Mouse (Mus musculus) gastrocnemius, postnatal 36 days (tissue): ENCODE measurements around the gene Rcan3. TPM values are rescaled to one million over a fixed set of nuclear protein-coding genes. Genes with fewer than 3 reads are reported as not detected.

Source experiments
- DNase-seq, 2 experiments: peaks; one replicate each; pipeline ENCODE4 v3.0.0; 2022
- intact Hi-C: fragments of 180-260 bp; cut with DNase I; formaldehyde crosslinking; loops from one replicate; pipeline ENCODE4 v1.15.1; 2025
- total RNA-seq, 2 experiments: library from RNA; stranded (reverse); gene quantifications; 2 replicates each; pipeline ENCODE4 v1.2.3; 2021

The Rcan3 gene
- total RNA-seq, 2 experiments from 2014 or later: 3.2 to 4.0 TPM

DNA sequence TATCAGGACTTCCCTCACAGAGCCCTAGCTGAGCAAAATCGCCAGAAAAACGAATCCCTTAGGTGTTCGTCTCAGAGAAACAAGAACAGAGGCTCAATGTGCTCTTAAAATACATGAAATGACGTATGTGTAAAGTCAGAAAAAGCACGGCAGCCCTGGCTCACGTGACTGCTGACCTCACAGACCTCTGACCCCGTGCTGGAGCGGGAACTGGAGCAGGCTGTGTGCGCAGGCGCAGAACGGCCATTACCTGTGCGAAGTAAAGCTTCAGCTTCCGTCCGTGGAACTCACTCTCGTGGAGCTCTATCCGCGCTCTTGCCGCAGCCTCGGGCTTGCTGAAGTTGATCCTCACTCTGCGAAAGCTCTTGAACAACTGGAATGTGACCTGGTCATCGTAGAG, 13.7 kb downstream of the Rcan3 start:
- intact Hi-C loops: no loop called here
- DNase-seq: no peak

DNA sequence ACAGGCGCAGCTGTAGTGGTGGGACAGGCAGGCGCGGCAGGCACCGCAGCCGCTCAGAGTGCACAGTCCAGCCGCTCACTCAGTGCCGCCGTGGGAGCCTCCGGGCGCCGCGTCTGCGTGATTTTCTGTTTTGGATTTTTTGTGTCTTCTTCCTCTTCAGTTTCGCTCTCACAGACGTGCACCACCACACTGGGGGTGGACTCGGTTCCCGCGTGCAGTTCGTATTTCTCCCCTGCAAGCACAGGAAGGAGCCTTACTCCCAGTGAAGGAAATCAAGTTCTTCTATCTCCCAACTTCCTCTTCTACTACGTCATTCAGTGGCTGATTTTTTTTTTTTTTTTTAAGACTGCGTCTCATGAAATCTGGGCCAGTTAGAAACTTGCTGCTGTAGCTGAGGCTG, 17.3 kb downstream of the Rcan3 start:
- no peak for DNase-seq
- intact Hi-C loops: no loop called here

DNA sequence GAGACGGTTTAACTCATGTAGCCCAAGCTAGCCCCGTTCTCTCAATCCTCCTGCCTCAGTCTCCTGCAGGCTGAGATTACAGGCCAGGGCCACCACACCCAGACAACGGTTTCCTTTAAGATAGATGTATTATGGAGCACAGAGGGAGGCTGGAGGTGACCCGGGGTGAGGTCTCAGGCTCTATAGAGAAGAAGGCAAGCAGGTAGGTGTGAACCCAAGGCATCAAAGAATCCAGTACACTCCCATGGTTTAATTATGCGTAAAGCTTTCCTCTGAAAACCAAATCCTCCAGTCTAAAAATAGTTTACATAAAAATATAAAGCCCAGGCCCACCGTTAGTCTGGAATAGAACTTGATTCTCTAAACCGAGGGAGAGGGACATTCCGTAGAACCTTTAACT, 20.2 kb downstream of the Rcan3 start:
- intact Hi-C loops: loop anchor here (5.0 kb wide), 1 partner anchor 51 kb away; no protein-coding TSS in a partner anchor
- no peak for DNase-seq

DNA sequence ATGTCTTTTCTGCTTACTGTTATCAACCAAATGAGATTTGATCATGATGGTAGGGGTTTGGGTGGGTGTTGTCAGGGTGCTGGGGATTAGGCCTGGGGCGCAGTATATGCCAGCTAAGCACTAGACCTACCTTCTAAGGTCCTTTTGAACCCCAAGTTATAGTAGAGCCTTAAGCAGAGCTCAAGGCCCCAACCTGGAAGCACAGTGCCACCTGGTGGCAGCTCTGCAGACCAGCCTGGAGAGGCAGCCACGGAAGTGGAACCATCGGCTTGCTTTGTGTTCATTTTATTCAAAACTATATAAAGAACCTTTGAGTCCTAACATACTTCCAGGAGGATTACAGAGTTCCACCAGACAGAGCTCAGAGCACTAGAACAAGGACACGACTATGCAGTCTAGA, 22.0 kb downstream of the Rcan3 start:
- DNase-seq: peak in 1 of 2 experiments; percentile 19
- intact Hi-C loops: loop anchor here (2.0 to 5.0 kb wide), 2 partner anchors 29 to 49 kb away; no protein-coding TSS in a partner anchor

DNA sequence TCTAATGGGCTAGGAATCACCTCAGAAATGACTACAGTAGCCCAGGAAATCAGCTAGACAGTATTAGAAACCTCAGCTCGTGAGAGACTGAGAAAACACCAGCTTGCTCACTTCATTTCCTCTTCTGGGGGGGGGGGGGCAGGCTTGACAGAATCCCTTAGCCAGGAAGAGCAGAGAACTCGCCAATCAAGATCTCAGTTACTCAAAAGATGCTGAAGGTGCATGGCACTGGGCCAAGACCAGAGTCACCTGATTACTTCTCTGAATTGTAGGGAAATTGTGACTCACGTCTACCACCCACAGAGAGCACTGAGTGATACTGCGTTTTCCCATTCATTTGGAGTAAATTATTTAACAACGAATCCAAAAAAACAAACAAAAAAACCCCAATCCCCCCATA, 27.5 kb downstream of the Rcan3 start:
- intact Hi-C loops: no loop called here

DNA sequence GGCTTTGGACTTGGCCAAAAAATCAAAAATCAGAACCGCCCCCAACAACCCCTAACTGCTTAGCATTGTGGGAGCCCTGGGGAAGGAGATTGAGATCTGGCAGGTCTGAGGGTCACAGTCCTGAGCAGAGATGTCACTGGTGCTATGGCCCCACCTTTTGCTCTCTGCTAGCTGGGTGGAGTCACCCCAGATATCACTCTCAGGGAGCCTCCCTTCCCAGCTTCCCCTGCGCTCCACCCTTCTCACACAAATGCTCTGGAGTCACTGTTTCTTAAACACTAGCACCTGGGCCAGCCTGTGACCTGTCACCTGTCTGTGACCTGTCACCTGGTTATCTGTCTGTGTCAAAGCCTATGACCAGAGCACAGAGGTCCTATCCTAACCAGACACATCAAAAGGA, 28.7 kb downstream of the Rcan3 start:
- DNase-seq: no peak
- intact Hi-C loops: no loop called here

More for the DNA sequence above, 27.5 kb downstream of the Rcan3 start:
- no peak for DNase-seq

DNA sequence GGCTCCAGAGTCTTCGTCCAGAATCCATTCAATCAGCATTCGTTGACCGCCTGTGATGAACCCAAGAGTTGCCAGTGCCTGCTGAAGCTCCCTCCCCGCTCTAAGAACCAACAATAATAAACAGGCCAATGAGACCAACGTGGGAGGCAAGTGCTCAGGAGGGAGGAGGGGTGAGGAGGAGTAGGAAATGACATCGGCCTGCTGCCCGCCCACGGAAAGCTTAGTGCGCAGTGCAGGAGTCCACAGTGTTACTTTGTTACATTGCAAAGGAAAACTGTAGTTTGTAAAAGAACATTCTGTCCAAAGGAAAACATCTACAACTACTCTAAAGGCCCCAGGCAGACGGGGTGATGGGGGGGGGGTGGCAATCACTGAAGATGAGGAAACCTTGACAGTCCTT, 29.6 kb downstream of the Rcan3 start:
- intact Hi-C loops: no loop called here
- DNase-seq: no peak

DNA sequence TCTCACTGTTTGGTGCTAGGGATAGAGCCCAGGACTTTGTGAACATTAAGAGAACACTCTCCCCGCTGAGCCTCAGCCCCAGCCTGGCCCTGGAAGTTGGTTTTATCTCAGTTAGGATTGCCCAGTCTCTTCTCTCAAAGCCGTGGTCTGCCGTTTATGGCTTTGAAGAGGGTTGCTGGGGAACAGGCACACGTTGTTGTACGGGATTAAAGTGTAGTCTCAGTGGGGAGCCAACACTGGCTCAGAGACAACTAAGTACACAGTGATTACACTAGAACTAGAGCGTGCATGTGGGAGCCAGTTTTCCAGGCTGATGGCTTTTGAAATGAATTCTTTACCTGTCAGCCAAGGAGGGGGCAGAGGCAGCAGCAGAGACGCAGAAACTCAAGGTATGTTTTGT, 31.8 kb downstream of the Rcan3 start:
- intact Hi-C loops: no loop called here
- DNase-seq: no peak

DNA sequence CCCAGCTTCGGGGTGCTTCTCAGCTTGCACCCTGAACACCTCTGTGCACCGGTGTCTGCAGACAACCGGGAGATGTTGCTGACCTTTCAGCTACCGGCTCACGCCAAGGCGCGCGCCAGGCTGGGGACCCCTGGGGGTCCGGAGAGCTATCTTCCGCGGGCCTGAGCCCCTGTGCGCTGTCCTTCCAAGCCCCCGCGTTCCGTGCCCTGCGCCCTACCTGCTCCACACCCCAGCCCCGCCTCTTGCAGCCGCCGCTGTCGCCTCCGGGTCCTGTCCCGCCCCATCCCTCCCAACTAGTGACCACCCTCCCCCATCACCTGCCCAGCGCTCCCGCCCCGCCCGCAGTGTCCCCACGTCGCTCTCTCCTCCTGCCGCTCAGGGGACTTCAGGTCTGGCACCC, 35.7 kb downstream of the Rcan3 start, which contains the start of gene Ncmap:
Gene Ncmap, minus strand, starts transcription at position 237 of the 400 bp plus-strand sequence.
- no peak for DNase-seq
- intact Hi-C loops: no loop called here

DNA sequence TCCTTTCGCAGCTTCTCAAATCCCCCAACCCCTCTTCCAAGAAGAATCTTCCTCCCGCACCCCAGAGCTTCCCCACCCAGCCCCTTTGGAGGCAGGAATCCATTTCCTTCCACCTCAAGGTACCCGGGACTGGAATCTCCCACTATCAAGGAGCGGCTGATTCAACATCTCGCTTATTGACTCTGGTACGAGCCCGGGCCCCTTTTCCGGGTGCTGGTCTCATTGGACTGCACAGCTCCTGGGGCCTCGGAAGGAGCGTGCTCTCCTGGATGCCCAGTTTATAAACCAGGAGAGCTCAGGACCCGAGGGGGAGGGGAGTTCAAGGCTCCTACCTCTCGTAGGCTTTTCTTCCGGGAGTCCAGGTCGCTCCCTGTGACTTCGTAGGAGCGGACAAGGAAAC, 36.1 kb downstream of the Rcan3 start:
- no peak for DNase-seq
- intact Hi-C loops: no loop called here

DNA sequence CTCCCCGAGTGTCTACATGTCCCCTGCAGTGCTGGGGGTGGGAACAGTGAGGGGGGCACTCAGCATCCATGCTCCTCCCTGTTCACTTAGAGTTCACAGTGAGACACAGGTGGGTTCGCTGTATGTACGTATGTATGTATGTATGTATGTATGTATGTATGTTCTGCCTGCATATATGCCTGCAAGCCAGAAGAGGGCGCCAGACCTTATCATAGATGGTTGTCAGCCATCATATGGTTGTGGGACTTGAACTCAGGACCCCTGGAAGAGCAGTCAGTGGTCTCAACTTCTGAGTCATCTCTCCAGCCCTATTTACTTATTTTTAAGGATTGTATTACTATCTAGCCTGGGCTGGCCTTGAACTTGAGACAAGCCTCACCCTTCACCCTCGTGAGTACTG, 37.4 kb downstream of the Rcan3 start:
- intact Hi-C loops: no loop called here
- DNase-seq: no peak

DNA sequence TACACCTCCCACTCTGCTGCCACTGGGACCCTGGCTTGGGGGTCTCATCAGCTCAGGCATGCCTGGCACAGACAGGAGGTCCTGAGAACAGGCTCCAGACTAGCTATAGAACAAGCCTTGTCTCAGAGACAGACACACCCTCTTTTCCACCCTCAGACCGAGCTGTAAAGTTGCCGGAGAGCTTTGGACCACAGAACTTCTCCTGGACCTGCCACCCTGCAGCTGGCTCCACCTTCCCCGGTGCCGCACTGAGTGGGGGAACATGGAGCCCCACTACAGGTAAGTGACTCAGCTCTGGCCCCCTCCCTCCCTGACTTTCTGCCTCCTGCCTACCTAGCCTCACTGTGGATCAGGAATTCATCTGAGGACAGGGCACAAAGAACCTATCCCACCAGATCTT, 38.3 kb downstream of the Rcan3 start:
- intact Hi-C loops: no loop called here
- DNase-seq: no peak

DNA sequence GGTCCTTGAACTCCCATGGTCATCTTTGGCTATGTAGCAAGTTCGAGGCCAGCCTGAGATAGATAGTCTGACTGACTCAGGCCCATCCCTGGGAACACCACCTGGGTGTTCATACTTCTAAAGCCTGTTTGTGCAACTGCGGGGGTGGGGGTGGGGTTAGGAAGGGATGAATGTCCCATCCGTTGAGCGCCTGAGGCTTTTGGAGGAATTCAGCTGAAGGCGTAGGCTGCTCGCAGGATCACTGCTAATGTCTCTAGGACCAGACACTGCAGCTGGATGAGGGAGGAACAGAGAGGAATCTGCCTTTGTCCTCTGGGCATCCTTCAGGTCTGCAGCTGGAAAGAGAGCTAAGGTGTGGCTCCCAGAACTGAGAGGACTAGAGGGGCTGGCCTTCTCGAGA, 39.0 kb downstream of the Rcan3 start:
- no peak for DNase-seq
- intact Hi-C loops: no loop called here

DNA sequence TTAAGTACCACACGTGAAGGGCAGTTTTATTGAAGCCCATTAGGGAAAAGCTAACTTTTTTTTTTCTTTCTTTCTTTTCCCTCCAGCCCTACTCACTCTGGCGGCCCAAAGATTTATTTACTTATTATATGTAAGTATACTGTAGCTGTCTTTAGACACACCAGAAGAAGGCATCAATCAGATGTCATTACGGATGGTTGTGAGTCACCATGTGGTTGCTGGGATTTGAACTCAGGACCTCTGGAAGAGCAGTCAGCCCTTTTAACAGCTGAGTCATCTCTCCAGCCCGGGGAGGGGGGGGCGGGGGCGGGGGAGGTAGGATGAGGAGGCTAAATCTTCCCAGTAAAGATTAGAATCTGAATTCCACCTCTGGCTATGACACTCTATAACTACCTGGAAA, 40.3 kb downstream of the Rcan3 start:
- no peak for DNase-seq
- intact Hi-C loops: no loop called here

DNA sequence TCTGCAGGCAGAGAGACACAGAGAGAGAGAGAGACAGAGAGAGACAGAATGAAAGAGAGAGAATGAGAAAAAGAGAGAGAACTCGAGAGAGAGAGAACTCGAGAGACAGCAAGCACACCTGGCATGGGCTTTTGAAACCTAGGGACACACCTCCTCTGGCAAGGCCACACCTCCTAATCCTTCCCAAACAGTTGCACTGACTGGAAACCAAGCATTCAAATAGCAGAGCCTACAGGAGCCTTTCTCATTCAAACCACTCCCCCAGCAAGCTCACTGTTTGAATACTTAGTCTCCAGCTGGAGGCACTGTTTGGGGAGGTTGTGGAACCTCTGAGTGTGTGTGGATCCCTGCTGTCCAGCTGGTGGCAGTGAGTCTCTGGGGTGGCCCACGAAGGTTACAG, 40.9 kb downstream of the Rcan3 start:
- DNase-seq: no peak
- intact Hi-C loops: no loop called here

DNA sequence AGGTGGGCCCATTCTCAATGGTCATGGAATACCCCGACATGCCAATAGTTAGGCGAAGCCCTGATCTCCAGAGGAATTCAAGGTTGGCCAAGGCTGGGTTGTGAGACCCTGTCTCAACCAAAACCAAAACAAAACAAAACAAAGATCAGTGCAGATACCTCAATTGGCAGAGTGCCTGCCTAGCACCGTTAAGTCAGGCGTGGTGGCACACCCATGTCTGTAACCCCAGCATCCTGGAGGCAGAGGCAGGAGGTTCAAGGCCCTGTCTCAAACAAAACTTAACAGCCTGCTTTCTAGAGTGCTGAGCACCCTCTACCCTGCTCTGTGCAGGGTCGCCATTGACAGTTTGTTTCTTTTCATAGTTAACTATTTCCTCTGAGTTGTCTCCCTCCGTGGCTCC, 42.6 kb downstream of the Rcan3 start:
- DNase-seq: no peak
- intact Hi-C loops: no loop called here

DNA sequence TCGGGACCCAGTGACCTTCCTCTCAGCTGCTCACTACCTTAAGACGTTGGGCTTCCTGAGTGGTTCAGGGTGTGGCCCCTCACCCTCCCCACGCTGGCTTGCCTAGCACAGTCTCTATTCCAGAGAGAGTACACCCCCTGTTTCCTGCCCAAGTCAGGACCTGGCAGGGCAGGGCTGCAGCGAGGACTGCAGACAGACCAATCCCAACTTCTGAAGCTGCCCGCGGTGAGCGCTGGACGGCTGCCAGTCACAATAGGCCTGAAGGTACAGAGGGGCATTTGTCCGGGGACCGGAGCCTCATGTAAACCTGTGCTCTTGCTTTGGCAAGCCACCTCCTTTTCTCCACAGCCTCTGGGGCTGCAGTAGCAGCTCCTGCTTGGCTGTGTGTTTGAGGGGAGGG, 48.0 kb downstream of the Rcan3 start:
- DNase-seq: no peak
- intact Hi-C loops: loop anchor here (10.0 kb wide), 1 partner anchor 289 kb away; no protein-coding TSS in a partner anchor

DNA sequence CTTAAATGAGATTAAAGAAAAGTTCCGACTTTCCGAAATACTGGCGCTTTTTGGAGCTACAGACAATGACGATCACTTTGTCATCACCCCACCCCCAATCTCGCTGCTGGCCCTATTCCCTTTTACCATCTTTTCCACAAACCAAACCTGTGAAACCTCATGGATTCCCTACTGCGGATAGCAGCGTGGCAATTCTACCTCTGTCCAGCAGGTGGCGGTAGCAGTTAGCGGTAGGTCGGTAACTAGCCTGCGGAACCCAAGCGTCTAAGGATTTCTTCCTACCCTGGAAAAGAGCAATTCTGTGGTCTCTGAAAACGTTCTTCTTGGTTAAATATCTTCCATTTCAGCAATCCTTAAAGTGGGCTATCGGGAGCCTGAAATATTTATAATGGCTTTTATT, 51.3 kb downstream of the Rcan3 start:
- intact Hi-C loops: loop anchor here (2.0 to 10.0 kb wide), 2 partner anchors 28 to 292 kb away; no protein-coding TSS in a partner anchor
- DNase-seq: peak; percentile 19 to 44

DNA sequence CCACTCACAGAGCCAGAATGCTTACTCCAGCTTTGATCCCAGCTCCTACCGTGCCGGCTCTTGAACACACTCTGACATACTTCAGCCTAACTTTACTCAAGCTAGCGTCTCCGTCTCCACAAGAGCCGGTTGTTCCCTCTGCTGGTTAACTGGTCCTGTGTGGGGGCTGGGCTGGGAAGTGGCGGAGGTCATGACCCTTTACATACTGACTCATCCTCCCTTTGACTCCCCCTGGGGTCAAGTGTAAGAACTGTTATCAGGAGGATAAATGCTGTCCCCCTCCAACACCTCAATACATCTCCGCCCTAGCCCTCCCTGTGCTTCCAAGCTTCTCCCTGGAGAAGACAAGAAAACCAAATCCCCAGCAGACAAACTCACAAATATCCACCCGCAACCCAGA, 52.3 kb downstream of the Rcan3 start:
- DNase-seq: no peak
- intact Hi-C loops: loop anchor here (10.0 kb wide), 1 partner anchor 293 kb away; no protein-coding TSS in a partner anchor

DNA sequence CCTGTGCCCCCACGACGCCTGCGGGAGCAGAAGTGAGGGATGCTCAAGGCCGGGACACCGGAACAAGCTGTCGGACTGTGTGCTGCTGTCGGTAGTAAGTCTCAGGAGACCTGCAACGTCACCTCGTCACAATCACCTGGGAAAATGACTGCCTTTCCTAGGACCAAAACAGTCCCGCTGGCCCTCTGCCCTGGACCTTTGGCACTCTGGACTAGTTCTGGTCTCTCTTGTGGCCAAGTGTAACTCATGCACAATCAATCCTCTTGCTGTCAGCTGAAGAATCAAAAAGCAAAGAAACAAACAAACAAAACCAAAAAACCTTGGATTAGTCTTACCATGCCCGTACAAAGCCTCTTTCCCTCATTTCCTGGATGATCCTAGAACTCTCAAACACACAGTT, 56.4 kb downstream of the Rcan3 start:
- DNase-seq: no peak
- intact Hi-C loops: no loop called here

DNA sequence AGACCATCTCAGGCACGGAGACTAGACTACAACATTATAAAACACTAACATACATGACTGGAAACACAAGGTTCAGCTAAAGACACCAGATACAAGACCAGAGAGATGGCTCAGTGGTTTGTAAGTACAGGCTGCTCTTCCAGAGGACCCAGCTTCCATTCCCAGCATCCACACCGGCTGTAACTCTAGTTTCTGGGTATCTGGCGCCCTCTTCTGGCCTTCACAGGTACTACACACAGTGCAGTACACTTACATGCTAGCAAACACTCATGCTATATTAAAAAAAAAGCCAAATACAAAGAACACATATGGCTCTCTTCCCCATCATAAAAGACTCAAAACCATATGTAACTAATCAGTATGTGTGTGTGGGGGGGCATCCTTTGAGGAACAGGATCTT, 58.2 kb downstream of the Rcan3 start:
- intact Hi-C loops: no loop called here
- DNase-seq: no peak

DNA sequence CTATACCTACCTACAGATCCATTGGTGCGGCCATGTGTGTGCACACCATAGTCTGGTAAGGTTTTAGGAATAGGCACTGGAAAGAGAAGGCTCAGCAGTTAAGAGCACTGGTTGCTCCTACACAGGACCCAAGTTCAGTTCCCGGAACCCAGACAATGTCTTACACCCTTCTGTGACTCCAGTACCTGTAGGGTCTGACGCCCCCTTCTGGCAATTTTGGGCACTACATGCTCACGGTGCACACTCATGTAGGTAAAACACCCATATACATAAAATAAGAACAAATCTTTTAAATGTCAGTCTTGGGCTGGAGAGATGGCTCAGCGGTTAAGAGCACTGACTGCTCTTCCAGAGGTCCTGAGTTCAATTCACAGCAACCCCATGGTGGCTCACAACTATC, 60.4 kb downstream of the Rcan3 start:
- DNase-seq: no peak
- intact Hi-C loops: no loop called here

DNA sequence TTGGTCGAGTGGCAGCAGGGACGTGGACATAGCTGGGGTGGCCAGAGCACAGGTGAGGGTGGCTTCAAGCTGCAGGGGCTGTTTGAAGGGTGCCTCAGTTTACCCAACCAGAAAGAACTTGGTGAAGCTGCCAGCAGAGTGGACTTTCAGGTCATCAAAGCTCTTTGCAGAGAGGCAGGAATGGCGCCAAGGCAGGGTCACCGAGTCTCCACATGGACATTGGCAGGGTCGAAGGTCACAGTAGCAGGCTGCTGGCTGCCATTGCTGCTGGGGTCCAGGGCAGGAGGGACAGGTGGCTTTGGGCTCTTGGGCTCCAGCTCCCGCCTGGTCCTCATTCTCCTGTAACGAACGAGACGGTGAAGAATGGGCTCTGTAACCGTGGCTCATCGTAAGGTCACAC, 63.3 kb downstream of the Rcan3 start:
- intact Hi-C loops: no loop called here

More for the DNA sequence above, 63.3 kb downstream of the Rcan3 start:
- no peak for DNase-seq
